Mouse (Mus musculus): Measurements from ENCODE around the gene Cd19.

The Cd19 gene

DNA sequence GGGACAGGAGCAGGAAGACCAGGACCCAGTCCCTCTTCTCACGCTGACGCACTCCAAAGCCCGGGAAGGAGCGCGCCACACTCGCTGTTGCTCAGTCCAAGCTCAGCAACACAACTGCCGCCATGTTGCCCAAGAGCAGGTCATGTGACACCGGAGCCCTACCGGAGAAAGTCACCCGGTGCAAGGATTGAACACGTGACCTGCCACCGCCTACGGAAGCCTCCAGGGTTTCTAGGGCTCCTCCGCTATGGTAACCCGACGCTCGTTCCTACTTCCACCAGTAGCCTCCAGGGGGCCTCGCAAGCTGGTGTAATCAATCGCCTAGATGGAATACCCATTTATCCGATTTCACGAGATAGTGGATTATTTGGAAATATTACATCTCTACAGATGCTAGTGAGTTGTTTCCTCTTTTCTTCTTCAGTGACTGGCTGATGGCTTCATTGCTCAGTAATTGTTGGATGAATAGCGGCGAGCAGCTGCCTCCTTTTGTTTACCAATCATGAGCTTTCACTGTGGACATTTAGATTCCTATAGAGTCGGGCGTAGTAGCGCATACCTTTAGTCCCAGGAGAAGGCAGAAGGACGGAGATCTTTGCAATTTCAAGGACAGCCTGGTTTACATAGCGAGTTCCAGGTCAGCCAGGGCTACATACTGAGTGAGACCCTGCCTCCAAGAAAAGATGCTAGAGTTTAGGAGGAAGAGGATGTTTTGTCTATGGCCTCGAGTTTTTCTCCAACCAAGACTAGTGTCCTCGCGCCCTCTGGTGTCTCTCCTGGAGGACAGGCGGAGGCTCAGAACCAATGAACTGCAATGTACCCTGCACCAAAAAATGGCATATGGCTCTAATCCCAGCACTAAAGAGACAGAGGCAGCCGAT lies 37.2 kb downstream of the Cd19 start, which contains the start of gene Spns1:
TSS of gene Spns1 (minus strand) at position 173 of the 881 bp plus-strand sequence.
- peak; percentile 89 to 94 for DNase-seq (ENCODE audit: low spot score in 2 of 2)

DNA sequence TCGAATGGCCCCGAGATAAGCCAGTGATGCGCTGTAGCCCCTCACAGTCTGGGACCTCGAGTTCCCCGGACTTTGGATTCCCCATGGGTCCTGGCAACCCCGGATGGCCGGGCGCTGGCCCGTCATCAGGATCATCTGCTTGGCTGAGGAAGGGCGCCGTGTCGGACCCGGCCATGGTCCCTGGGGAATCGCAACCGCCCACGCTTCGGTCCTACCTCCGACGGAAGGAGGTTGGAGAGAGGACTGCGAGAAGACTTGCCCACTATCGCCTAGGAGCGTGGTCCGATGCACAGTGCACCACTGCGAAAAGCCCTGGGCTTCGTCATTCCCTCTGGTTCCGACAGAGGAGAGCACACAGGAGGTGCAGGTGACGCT lies 37.8 kb downstream of the Cd19 start:
- DNase-seq (ENCODE audit: low spot score in 2 of 2): no peak

DNA sequence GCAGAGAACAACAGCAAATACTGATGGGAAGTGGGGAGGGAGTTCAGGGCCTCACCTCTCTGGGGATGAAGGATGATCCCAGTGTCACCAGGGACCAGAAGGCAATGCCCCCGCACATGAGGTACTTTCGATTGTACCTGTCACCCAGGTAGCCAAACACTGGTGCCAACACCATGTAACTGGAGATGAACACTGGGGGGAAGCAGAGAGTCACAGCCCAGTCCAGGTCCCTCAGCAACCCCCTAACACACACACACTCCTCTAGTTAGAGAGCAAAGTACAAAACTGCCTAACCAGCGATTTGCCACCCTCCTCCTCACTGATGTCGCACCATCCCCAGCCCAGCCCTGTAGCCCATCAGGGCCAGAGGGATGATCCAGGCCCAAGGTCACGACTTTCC lies 39.7 kb downstream of the Cd19 start:
- DNase-seq (ENCODE audit: low spot score in 2 of 2): no peak

DNA sequence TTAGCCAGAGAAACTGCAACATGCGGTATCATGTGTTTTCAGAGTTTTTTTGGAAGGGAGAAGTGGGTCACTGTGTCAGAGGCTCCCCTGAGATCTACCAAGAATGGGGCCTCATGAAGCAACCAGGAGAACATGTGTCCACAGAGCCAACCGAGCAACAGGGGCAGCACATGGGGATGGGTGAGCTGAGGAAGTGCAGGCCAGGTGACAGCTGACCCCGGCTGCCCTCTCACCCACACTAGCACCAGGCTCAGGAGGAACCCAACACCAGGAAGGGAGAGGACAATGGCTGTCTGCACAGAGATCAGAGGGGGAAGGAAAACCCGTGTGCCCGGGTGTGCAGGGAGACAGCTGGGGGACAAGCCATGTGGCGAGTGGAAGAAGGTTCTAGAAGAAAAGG lies 40.2 kb downstream of the Cd19 start:
- no peak for DNase-seq (ENCODE audit: low spot score in 2 of 2)

DNA sequence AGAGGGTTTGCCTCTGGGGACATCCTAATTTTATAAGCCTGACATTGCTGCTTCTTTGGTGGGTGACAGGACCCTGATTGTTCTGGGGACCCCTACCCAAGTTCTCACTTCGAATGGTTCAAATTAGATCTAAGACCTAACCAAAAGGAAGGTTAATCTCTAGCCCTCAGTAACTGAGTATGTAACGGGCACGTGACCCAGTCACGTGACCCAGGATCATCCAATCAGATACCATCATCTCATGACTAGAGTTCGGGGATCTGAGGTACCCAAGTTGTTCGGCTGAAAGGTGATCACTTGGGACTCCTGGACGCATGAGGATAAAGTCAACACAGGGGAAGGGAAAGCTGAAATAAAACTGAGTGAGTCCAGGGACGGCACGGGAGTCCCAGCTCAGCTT lies 41.7 kb downstream of the Cd19 start:
- no peak for DNase-seq (ENCODE audit: low spot score in 2 of 2)

DNA sequence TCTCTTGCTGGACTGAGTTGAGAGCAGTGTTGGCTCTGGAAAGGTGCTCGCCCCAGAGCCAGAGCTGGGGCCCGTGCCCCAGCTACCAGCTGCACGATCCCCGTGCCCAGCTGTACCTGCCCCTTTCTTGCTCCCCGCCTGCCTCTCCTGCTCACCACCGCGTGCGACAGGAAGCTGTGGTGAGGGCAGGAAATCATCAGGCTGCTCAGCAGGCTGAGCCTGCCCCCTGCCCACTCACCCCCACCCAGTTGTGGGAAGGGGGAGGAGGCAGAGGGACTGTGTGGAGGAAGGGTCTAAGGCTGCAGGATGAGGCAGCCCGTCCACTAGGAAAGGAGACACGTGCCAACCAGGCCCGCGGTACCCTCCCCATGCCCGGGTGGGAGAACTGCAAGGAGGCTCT lies 45.3 kb downstream of the Cd19 start, which contains the start of gene Lat:
TSS of gene Lat (minus strand) at position 178 of the 400 bp plus-strand sequence.
- no peak for DNase-seq (ENCODE audit: low spot score in 2 of 2)

DNA sequence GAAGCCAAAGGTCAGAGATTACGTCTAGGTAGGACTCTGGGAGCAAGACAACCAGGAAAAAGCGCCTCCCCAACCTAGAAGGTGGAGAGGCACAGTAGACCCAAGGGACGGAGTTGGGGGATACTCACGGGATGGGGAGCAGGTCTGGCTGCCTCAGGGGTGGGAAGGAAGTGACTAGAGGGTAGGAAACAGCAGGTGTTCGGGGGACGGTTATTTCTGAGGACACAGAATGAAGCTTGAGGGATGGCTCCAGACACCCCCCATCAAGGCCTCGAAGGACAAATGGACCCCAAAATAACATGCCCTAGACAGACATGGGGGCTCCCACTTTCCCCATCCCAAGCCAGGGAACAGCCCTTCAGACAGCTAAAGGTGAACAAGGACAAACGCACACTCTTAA lies 46.3 kb downstream of the Cd19 start:
- DNase-seq (ENCODE audit: low spot score in 2 of 2): no peak

DNA sequence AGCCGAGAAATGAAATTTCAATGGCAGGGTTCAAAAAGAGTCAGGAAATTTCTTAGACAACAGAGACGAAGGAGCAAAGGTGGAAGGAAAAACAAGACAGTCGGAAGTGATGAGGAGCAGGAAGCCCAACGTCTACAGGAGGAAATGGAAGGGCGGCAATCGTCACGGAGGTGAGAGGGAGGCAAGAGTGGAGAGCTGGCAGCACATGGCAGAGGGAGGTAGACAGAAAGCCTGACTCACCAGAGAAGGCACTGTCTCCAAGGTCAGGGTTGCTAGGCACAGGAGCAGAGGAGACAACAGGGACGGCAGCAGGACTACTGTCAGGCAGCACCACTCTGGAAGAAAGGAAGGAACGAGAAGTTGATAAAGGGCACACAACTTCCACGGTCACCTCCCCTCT lies 47.1 kb downstream of the Cd19 start:
- no peak for DNase-seq (ENCODE audit: low spot score in 2 of 2)

DNA sequence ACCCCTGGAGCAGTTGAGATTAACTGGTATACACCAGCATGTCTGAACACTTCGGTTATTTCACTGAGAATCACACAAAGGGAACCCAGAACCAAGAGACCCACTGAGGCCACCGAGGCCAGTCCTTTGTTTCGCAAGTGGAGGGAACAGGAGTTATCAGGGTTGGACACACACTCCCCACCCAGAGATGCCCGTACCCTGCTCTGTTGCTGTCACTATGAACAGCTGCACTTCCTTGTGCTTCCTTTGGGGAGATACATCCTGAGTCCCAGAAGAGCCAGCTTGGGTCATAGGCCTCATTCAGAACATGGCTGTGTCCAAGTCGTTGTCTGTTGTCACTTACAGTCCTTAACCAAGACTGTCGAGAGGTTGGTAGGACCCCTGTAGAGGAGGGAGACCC lies 51.7 kb downstream of the Cd19 start:
- DNase-seq (ENCODE audit: low spot score in 2 of 2): no peak

DNA sequence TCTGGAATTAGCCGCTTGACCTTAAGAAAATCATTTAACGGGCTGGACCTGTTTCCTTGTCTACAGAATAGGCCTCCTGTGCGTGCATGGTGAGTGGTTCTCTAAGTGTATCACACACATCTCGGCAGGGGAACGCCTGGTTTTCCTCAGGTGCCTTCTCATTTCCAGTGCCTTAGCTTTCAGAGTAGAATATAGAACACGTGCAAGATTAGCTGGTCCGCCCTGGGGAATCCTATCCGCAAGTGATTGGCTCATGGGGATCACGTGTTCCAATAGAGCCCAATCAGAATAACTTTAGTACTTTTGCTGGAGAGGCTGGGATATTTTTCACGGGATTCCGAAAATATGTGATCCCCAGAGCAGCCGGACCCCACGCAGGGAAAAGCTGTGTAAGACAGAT lies 55.6 kb downstream of the Cd19 start:
- DNase-seq (ENCODE audit: low spot score in 2 of 2): no peak

All from urinary bladder, postnatal 4 days (tissue).